Mouse (Mus musculus) CH12.LX (cell line): ENCODE results near the gene Mroh8. TPM values are rescaled to one million over a fixed set of nuclear protein-coding genes. Genes with fewer than 3 reads are reported as not detected.

Experiments used
- DNase-seq: peaks from one replicate; pipeline ENCODE4 v3.0.0-alpha.2; 2013; ENCODE audit errors: extremely low read depth
- H3K27ac ChIP-seq: 2 replicates; pipeline ENCODE4 v1.5.1; 2012; ENCODE audit warnings: low read depth, mild to moderate bottlenecking, control low read depth, moderate library complexity; ENCODE audit not compliant: insufficient read depth
- H3K27me3 ChIP-seq: replicated peaks from 2 replicates; pipeline ENCODE3; 2012; ENCODE audit warnings: inconsistent platforms
- H3K36me3 ChIP-seq, 2 experiments: replicated peaks in 1 of 2; 2 replicates each; pipeline versions ENCODE3 to v1.6.1; 2012; ENCODE audit warnings: inconsistent platforms in 1 of 2, low read length in 1 of 2, mild to moderate bottlenecking in 1 of 2, mixed read lengths in 1 of 2, moderate library complexity in 1 of 2; ENCODE audit not compliant: control insufficient read depth in 1 of 2, insufficient read depth in 1 of 2
- H3K4me1 ChIP-seq, 2 experiments: 2 replicates each; pipeline ENCODE4 v1.6.1; 2012; ENCODE audit warnings: inconsistent platforms in 1 of 2, moderate library complexity in 1 of 2; ENCODE audit not compliant: insufficient read depth in 2 of 2, control insufficient read depth in 1 of 2
- H3K4me2 ChIP-seq: 2 replicates; pipeline ENCODE4 v1.6.1; 2012; ENCODE audit warnings: low read depth, mild to moderate bottlenecking, control low read depth; ENCODE audit not compliant: poor library complexity, insufficient read depth, severe bottlenecking
- H3K4me3 ChIP-seq, 3 experiments: fragments of 150-350 bp in 1 of 3; sonication (generic) in 1 of 3; replicated peaks in 1 of 3; 2 replicates each; pipeline versions ENCODE3 to v1.5.1; 2011 to 2012; ENCODE audit warnings: low read depth in 2 of 3, low read length in 2 of 3, mild to moderate bottlenecking in 2 of 3, moderate library complexity in 2 of 3, control low read depth in 1 of 3, improper control_type of control experiment in 1 of 3, inconsistent platforms in 1 of 3, mixed read lengths in 1 of 3; ENCODE audit not compliant: poor library complexity in 1 of 3
- H3K79me2 ChIP-seq: replicated peaks from 2 replicates; pipeline ENCODE4 v1.6.1; 2012; ENCODE audit warnings: mild to moderate bottlenecking, moderate library complexity; ENCODE audit not compliant: control insufficient read depth, poor library complexity, insufficient read depth, severe bottlenecking; ENCODE audit errors: extremely low read depth
- H3K9ac ChIP-seq: 2 replicates; pipeline ENCODE4 v1.6.1; 2012; ENCODE audit warnings: low read depth, mild to moderate bottlenecking, control low read depth, moderate library complexity; ENCODE audit not compliant: insufficient read depth
- H3K9me3 ChIP-seq: replicated peaks from 2 replicates; pipeline ENCODE3; 2012; ENCODE audit warnings: low read length, inconsistent platforms, mixed read lengths
- BHLHE40 ChIP-seq: IDR thresholded peaks from 2 replicates; pipeline ENCODE4 v1.6.1; 2011; ENCODE audit warnings: mild to moderate bottlenecking, low read depth, low read length, improper control_type of control experiment
- CHD1 ChIP-seq: IDR thresholded peaks from 2 replicates; pipeline ENCODE4 v1.6.1; 2012; ENCODE audit warnings: low read depth, low read length, improper control_type of control experiment, inconsistent platforms
- CHD2 ChIP-seq: IDR thresholded peaks from 2 replicates; pipeline ENCODE4 v1.6.1; 2011; ENCODE audit warnings: low read length, improper control_type of control experiment
- CTCF ChIP-seq, 2 experiments: IDR thresholded peaks in 1 of 2; conservative IDR thresholded peaks in 1 of 2; 2 replicates each; pipeline ENCODE4 v1.5.1; 2011 to 2012; ENCODE audit warnings: low read depth in 2 of 2, low read length in 2 of 2, improper control_type of control experiment in 1 of 2, inconsistent platforms in 1 of 2, mild to moderate bottlenecking in 1 of 2, moderate library complexity in 1 of 2
- E2F4 ChIP-seq: IDR thresholded peaks from 2 replicates; pipeline ENCODE4 v1.6.1; 2011; ENCODE audit warnings: low read depth, low read length, improper control_type of control experiment; ENCODE audit not compliant: insufficient replicate concordance
- EP300 ChIP-seq: IDR thresholded peaks from 2 replicates; pipeline ENCODE4 v1.6.1; 2011; ENCODE audit warnings: low read length, improper control_type of control experiment
- ETS1 ChIP-seq: conservative IDR thresholded peaks from 2 replicates; pipeline ENCODE4 v1.6.1; 2012; ENCODE audit warnings: low read depth, mild to moderate bottlenecking, inconsistent platforms, low read length, improper control_type of control experiment, moderate library complexity
- GABPA ChIP-seq: IDR thresholded peaks from 2 replicates; pipeline ENCODE4 v1.6.1; 2012; ENCODE audit warnings: low read depth, low read length, improper control_type of control experiment, inconsistent platforms; ENCODE audit not compliant: insufficient replicate concordance
- JUN ChIP-seq: IDR thresholded peaks from 2 replicates; pipeline ENCODE4 v1.6.1; 2011; ENCODE audit warnings: low read depth, mild to moderate bottlenecking, low read length, improper control_type of control experiment, moderate library complexity; ENCODE audit not compliant: insufficient read depth
- MAFK ChIP-seq: IDR thresholded peaks from 2 replicates; pipeline ENCODE4 v1.6.1; 2011; ENCODE audit warnings: low read length, improper control_type of control experiment; ENCODE audit not compliant: insufficient replicate concordance
- NELFE ChIP-seq: IDR thresholded peaks from 2 replicates; pipeline ENCODE4 v1.6.1; 2011; ENCODE audit warnings: low read depth, low read length, improper control_type of control experiment
- NRF1 ChIP-seq: IDR thresholded peaks from 2 replicates; pipeline ENCODE4 v1.6.1; 2014; ENCODE audit warnings: low read depth, mild to moderate bottlenecking, inconsistent platforms, low read length, improper control_type of control experiment, moderate library complexity
- POLR2AphosphoS2 ChIP-seq: IDR thresholded peaks from 2 replicates; pipeline ENCODE4 v1.6.1; 2011; ENCODE audit warnings: low read depth, low read length, improper control_type of control experiment
- RAD21 ChIP-seq: IDR thresholded peaks from 2 replicates; pipeline ENCODE4 v1.6.1; 2011; ENCODE audit warnings: low read depth, mild to moderate bottlenecking, low read length, improper control_type of control experiment, moderate library complexity
- RCOR1 ChIP-seq: conservative IDR thresholded peaks from 2 replicates; pipeline ENCODE4 v1.6.1; 2012; ENCODE audit warnings: low read depth, mild to moderate bottlenecking, inconsistent platforms, low read length, improper control_type of control experiment
- USF2 ChIP-seq: conservative IDR thresholded peaks from 2 replicates; pipeline ENCODE4 v1.6.1; 2011; ENCODE audit warnings: low read depth, low read length, improper control_type of control experiment
- dilution Hi-C: fragments of 300-500 bp; cut with MboI; formaldehyde crosslinking; loops from 2 replicates; pipeline ENCODE4 v1.14.3; 2020; ENCODE audit warnings: low sequenced_read_pairs; ENCODE audit not compliant: extremely low pct_unique_long_range_greater_than_20kb, extremely low pct_ligation_motif_present
- in situ Hi-C: fragments of 300-500 bp; cut with MboI; formaldehyde crosslinking; loops from 3 replicates; pipeline ENCODE4 v1.14.3; 2019; ENCODE audit warnings: low sequenced_read_pairs, low pct_ligation_motif_present, low pct_unique_long_range_greater_than_20kb, mixed read lengths
- polyA plus RNA-seq: library from polyadenylated mRNA; unstranded; fragments of >175 nt; gene quantifications from 2 replicates; pipeline ENCODE4 v1.2.1, GENCODE M21; 2012; ENCODE audit warnings: low read depth; ENCODE audit not compliant: insufficient read length
- total RNA-seq, 2 experiments: library from RNA; depleted of rRNA; stranded (reverse); fragments of 300-350 nt in 1 of 2; fragments of >200 nt in 1 of 2; gene quantifications; 2 replicates each; pipeline ENCODE4 v1.2.3; 2012 to 2014

Mroh8 gene
- total and polyA plus RNA-seq, 3 experiments = 0.25 to 0.41 TPM; not detected in 1

DNA sequence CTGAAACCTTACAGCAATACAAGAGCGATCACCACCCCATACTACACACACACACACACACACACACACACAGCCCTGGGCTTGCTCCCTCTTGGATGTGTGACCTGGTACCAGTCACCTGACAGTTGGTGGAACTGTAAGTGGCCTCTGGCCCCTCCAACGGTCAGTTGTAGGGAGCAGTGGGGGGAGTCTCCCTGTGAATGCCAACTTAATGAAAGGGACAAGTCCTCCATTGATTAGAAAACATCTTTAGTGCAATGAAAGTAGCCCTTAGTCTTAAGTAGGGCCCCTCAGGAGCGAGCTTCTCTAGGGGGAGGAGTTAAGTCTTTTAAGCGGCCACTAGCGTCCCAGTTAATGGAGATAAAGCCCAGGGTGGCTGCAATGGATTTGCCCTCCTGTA is 48.8 kb upstream of the Mroh8 start:
- in situ Hi-C loops (no loop called here), dilution Hi-C loops (no loop called here)
- no peak for DNase-seq
- Histone ChIP-seq H3K27ac (no peak overlapping the region), H3K79me2 (no peaks in the 10 kb centered on the region), H3K36me3 (peaks cover 38 to 82% of the 10 kb centered on the region in 2 experiments), H3K9ac (no peak overlapping the region), H3K4me1 (no peaks in the 10 kb centered on the region), H3K27me3 (no peaks in the 10 kb centered on the region), H3K4me2 (no peak overlapping the region), H3K9me3 (no peaks in the 10 kb centered on the region), H3K4me3 (no peak overlapping the region)
- TF ChIP-seq RCOR1 (no peak), POLR2AphosphoS2 (0 out of 2 replicates have a peak, but pooled peaks have one; percentile 36), BHLHE40 (no peak), CTCF (conservative IDR thresholded peaks at IDR 0.05 in 1 of 2, IDR thresholded peaks at IDR 0.05 in 1 of 2; ENCODE audit: low read depth in 2 of 2, low read length in 2 of 2) (no peak), CHD2 (no peak)

DNA sequence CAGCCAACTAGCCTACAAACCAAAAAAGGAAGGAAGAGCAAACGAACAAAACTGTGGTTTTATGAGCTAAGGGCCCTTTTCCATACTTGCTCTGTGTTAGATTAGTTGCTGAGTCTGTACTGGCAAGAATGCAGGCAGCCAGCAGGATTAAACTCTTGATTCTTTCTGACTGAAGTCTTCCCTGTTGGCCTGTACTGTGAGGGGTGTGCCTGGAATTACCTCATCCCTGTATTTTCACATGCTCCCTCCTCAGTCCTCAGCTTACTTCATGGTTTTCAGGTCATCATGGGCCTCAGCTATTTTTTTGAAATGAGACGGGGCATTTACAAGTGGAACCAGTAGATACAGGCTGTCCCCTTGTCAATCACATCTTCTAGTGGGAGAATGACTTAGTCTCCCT is 45.9 kb upstream of the Mroh8 start:
- Histone ChIP-seq H3K4me2 (no peak overlapping the region), H3K4me3 (no peak overlapping the region), H3K9ac (no peak overlapping the region), H3K4me1 (no peaks in the 10 kb centered on the region), H3K27me3 (no peaks in the 10 kb centered on the region), H3K36me3 (peaks cover 63 to 96% of the 10 kb centered on the region in 2 experiments), H3K79me2 (no peaks in the 10 kb centered on the region), H3K9me3 (no peaks in the 10 kb centered on the region), H3K27ac (no peak overlapping the region)
- in situ Hi-C loops = no loop called here
- DNase-seq = no peak
- no peak for TF ChIP-seq RCOR1
- dilution Hi-C loops = no loop called here

DNA sequence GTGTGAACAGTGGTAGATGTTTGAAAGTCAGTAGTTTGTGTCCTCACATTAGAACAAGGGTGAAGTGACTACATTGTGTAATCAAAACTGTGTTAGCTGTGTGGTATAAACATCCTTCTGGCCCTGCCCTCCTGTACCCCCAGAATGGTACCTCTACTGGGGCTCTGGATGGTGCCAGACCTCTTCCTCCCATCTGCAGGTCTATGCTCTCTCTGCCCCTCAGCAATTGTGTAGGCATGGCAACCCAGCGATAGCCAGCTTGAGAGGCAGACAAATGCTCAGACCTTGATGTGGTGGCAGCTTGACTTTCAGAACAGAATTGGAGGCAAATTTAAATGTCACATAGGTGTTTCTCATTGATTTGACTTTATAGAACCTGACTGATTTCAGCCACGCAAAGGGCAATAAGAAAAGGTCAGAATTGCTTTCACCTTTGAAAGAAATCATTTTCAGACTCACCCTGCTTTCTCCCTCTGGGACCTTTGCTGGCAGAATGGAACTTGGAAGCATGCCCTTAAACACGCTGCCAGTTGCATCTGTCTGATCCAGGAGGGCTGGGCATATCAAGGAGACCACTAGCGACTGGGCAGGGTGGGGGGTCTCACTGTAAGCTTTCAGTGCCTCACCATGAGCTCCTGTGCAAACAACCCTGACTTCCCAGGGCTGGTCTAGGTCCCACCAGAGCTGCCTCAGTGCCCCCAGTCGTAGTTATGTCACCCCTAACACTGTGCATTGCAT is 42.8 kb upstream of the Mroh8 start:
- Histone ChIP-seq H3K4me2 (no peak overlapping the region), H3K36me3 (peaks cover 79 to 94% of the 10 kb centered on the region in 2 experiments)
- dilution Hi-C loops = no loop called here
- TF ChIP-seq JUN (no peak), CTCF (conservative IDR thresholded peaks at IDR 0.05 in 1 of 2, IDR thresholded peaks at IDR 0.05 in 1 of 2; ENCODE audit: low read depth in 2 of 2, low read length in 2 of 2) (no peak), MAFK (no peak), GABPA (no peak), CHD1 (no peak), CHD2 (no peak), ETS1 (no peak), NRF1 (no peak), USF2 (no peak), NELFE (no peak), EP300 (no peak), E2F4 (no peak), RAD21 (no peak), RCOR1 (no peak)
- TF ChIP-seq, all 38 proteins: peak for 0
- in situ Hi-C loops = no loop called here
- Histone ChIP-seq H3K27me3 (no peaks in the 10 kb centered on the region), H3K27ac (no peak overlapping the region), H3K79me2 (no peaks in the 10 kb centered on the region), H3K4me3 (no peak overlapping the region), H3K9me3 (no peaks in the 10 kb centered on the region), H3K9ac (no peak overlapping the region), H3K4me1 (no peaks in the 10 kb centered on the region)
- no peak for DNase-seq
